Mouse (Mus musculus) liver, postnatal 0 days (tissue): Measurements from ENCODE around the gene Col2a1. TPM values are rescaled to one million over a fixed set of nuclear protein-coding genes. Genes with fewer than 3 reads are reported as not detected.

ENCODE experiments used
- ATAC-seq: fragments of 200-750 bp; cut with Nextera tagmentation; 2 replicates; pipeline ENCODE4 v1.8.0; 2017; ENCODE audit warnings: mild to moderate bottlenecking, moderate library complexity
- DNase-seq: peaks from one replicate; pipeline ENCODE4 v3.0.0-alpha.2; 2016
- H3K27ac ChIP-seq: fragments of 300-500 bp; sonication (generic); 2 replicates; pipeline ENCODE4 v1.5.1; 2014; ENCODE audit warnings: antibody characterized with exemption, moderate library complexity, mild to moderate bottlenecking, low read depth
- H3K27me3 ChIP-seq: fragments of 300-500 bp; sonication (generic); 2 replicates; pipeline ENCODE4 v1.6.1; 2014; ENCODE audit warnings: low read length, control low read depth, mixed read lengths; ENCODE audit not compliant: insufficient read depth
- H3K36me3 ChIP-seq: fragments of 300-500 bp; sonication (generic); replicated peaks from 2 replicates; pipeline ENCODE4 v1.6.1; 2014; ENCODE audit warnings: mild to moderate bottlenecking, control low read depth, low read length, moderate library complexity, mixed read lengths; ENCODE audit not compliant: insufficient read depth
- H3K4me1 ChIP-seq: fragments of 300-500 bp; sonication (generic); 2 replicates; pipeline ENCODE4 v1.6.1; 2014; ENCODE audit warnings: antibody characterized with exemption, mild to moderate bottlenecking, control low read depth; ENCODE audit not compliant: insufficient read depth
- H3K4me2 ChIP-seq: fragments of 300-500 bp; sonication (generic); 2 replicates; pipeline ENCODE4 v1.6.1; 2014; ENCODE audit warnings: low read depth, mild to moderate bottlenecking, low read length, moderate library complexity, mixed read lengths
- H3K4me3 ChIP-seq: fragments of 300-500 bp; sonication (generic); 2 replicates; pipeline ENCODE4 v1.5.1; 2014; ENCODE audit warnings: low read depth, low read length
- H3K9ac ChIP-seq: fragments of 300-500 bp; sonication (generic); replicated peaks from 2 replicates; pipeline ENCODE4 v1.6.1; 2014; ENCODE audit warnings: mild to moderate bottlenecking, moderate library complexity
- H3K9me3 ChIP-seq: fragments of 300-500 bp; sonication (generic); 2 replicates; pipeline ENCODE4 v1.6.1; 2016; ENCODE audit warnings: mild to moderate bottlenecking, control low read depth, low read length, mixed read lengths
- CTCF ChIP-seq: sonication (generic); IDR thresholded peaks from 2 replicates; pipeline ENCODE4 v1.5.1; 2016; ENCODE audit warnings: antibody characterized with exemption, low read depth
- EP300 ChIP-seq: IDR thresholded peaks from 2 replicates; pipeline ENCODE4 v1.6.1; 2016; ENCODE audit warnings: antibody characterized with exemption, low read depth, mild to moderate bottlenecking
- WGBS: fragments of 180-500 bp; shearing (Covaris S2); extraction: QIAGEN DNeasy Blood & Tissue Kit; methylation state at CpG from one replicate; pipeline ENCODE4 v1.1.7; 2014; ENCODE audit not compliant: insufficient replicate concordance; 5-methylcytosine and 5-hydroxymethylcytosine counted together
- polyA plus RNA-seq: library from polyadenylated mRNA; unstranded; fragments of >200 nt; fragmentation: Nextera tagmentation; extraction: Ambion mirVana; gene quantifications from 2 replicates; pipeline ENCODE4 v1.2.1, GENCODE M21; 2015

Gene Col2a1
- polyA plus RNA-seq, 1 experiment from 2014 or later: 0.12 TPM

GRCm38 (mm10) chr15:97940088-97940487 lies 64.4 kb downstream of the Col2a1 start:
- 71% methylated on average over 2 of the region's 2 CpGs for WGBS
- no peak for TF ChIP-seq EP300
- no peak for TF ChIP-seq CTCF
- no peak for ATAC-seq
- Histone ChIP-seq H3K4me1 (no peaks in the 10 kb centered on the region), H3K9me3 (no peaks in the 10 kb centered on the region), H3K9ac (no peak overlapping the region), H3K27ac (no peak overlapping the region), H3K36me3 (no peaks in the 10 kb centered on the region), H3K27me3 (no peaks in the 10 kb centered on the region), H3K4me3 (no peak overlapping the region), H3K4me2 (no peak overlapping the region)
- no peak for DNase-seq

- DNase-seq: no peak
- no peaks in the 10 kb centered on the region for H3K9me3 ChIP-seq
- no peak overlapping the region for H3K9ac ChIP-seq
- TF ChIP-seq CTCF: no peak
- TF ChIP-seq EP300: no peak
- no peak overlapping the region for H3K27ac ChIP-seq
- no peak for ATAC-seq
- no peak overlapping the region for H3K4me3 ChIP-seq
- H3K27me3 ChIP-seq: no peaks in the 10 kb centered on the region
- no peak overlapping the region for H3K4me2 ChIP-seq
- no peaks in the 10 kb centered on the region for H3K4me1 ChIP-seq
- no peaks in the 10 kb centered on the region for H3K36me3 ChIP-seq
- WGBS: 68% methylated on average over 6 of the region's 6 CpGs
Observed at GRCm38 (mm10) chr15:97938580-97938979, 65.9 kb downstream of the Col2a1 start.

GRCm38 (mm10) chr15:97932441-97932840 lies 72.1 kb downstream of the Col2a1 start:
- H3K27me3 ChIP-seq: no peaks in the 10 kb centered on the region
- no peak overlapping the region for H3K4me2 ChIP-seq
- no peak overlapping the region for H3K27ac ChIP-seq
- H3K9me3 ChIP-seq: no peaks in the 10 kb centered on the region
- H3K4me3 ChIP-seq: no peak overlapping the region
- TF ChIP-seq EP300 (no peak), CTCF (no peak)
- WGBS: 76% methylated on average over 12 of the region's 12 CpGs
- ATAC-seq (no peak), DNase-seq (no peak)
- H3K4me1 ChIP-seq: peaks cover 4% of the 10 kb centered on the region; the same call in 1 of the 2 replicates
- H3K36me3 ChIP-seq: no peaks in the 10 kb centered on the region
- H3K9ac ChIP-seq: no peak overlapping the region

GRCm38 (mm10) chr15:97929259-97929824 lies 75.2 kb downstream of the Col2a1 start:
- no peak overlapping the region for H3K9ac ChIP-seq
- WGBS: 51% methylated on average over 13 of the region's 13 CpGs
- no peaks in the 10 kb centered on the region for H3K27me3 ChIP-seq
- DNase-seq (no peak), ATAC-seq (no peak)
- H3K27ac ChIP-seq: no peak overlapping the region
- no peak overlapping the region for H3K4me2 ChIP-seq
- H3K4me1 ChIP-seq: peaks cover 4% of the 10 kb centered on the region; the same call in 1 of the 2 replicates
- no peaks in the 10 kb centered on the region for H3K36me3 ChIP-seq
- no peak for TF ChIP-seq EP300
- no peak for TF ChIP-seq CTCF
- H3K9me3 ChIP-seq: no peaks in the 10 kb centered on the region
- no peak overlapping the region for H3K4me3 ChIP-seq

- Histone ChIP-seq H3K27ac (no peak overlapping the region), H3K36me3 (no peaks in the 10 kb centered on the region), H3K4me1 (peaks cover 4% of the 10 kb centered on the region; the same call in 1 of the 2 replicates), H3K27me3 (no peaks in the 10 kb centered on the region), H3K4me3 (no peak overlapping the region), H3K9ac (no peak overlapping the region), H3K9me3 (no peaks in the 10 kb centered on the region), H3K4me2 (no peak overlapping the region)
- TF ChIP-seq EP300 (no peak), CTCF (no peak)
- DNase-seq: no peak
- 42% methylated on average over 6 of the region's 6 CpGs for WGBS
- ATAC-seq: no peak
Observed at GRCm38 (mm10) chr15:97927821-97928220, 76.7 kb downstream of the Col2a1 start.

GRCm38 (mm10) chr15:97927018-97927417 lies 77.5 kb downstream of the Col2a1 start:
- Histone ChIP-seq H3K36me3 (no peaks in the 10 kb centered on the region), H3K4me1 (peaks cover 4% of the 10 kb centered on the region; the same call in 1 of the 2 replicates), H3K9me3 (no peaks in the 10 kb centered on the region), H3K27me3 (no peaks in the 10 kb centered on the region), H3K27ac (no peak overlapping the region), H3K4me3 (no peak overlapping the region), H3K4me2 (no peak overlapping the region), H3K9ac (no peak overlapping the region)
- DNase-seq (no peak), ATAC-seq (no peak)
- WGBS: 58% methylated on average over 4 of the region's 4 CpGs
- TF ChIP-seq CTCF (no peak), EP300 (no peak)

Other genes starting within 250 kb of the Col2a1 start
- gene Rapgef3, start 236.7 kb downstream of the Col2a1 start, polyA plus RNA-seq: 1.5 and 1.9 TPM in 2 replicates
- 59.0 and 61.1 TPM in 2 replicates for gene Slc48a1, start 226.2 kb downstream of the Col2a1 start, polyA plus RNA-seq
- gene Hdac7, start 160.2 kb downstream of the Col2a1 start, polyA plus RNA-seq: 5.3 TPM in 2 replicates
- gene Vdr, start 94.1 kb downstream of the Col2a1 start, polyA plus RNA-seq: 0.07 and 0.25 TPM in 2 replicates
- gene Tmem106c, start 40.5 kb downstream of the Col2a1 start, polyA plus RNA-seq: 16.1 and 16.4 TPM in 2 replicates
- gene Pfkm, start 87.9 kb upstream of the Col2a1 start, polyA plus RNA-seq: 9.1 and 9.2 TPM in 2 replicates
- 4.7 and 6.7 TPM in 2 replicates for gene Senp1, start 89.0 kb upstream of the Col2a1 start, polyA plus RNA-seq
- gene Asb8, start 160.9 kb upstream of the Col2a1 start, polyA plus RNA-seq: 23.6 and 24.1 TPM in 2 replicates
- not detected in 2 replicates for gene Ccdc184, start 162.5 kb upstream of the Col2a1 start, polyA plus RNA-seq
- gene Olfr288, start 190.8 kb upstream of the Col2a1 start, polyA plus RNA-seq: not detected in 2 replicates
- gene Gm44579, start 216.3 kb upstream of the Col2a1 start, polyA plus RNA-seq: not detected in 2 replicates
- not detected in 2 replicates for gene Olfr287, start 216.4 kb upstream of the Col2a1 start, polyA plus RNA-seq
- not detected in 2 replicates for gene Olfr286, start 229.8 kb upstream of the Col2a1 start, polyA plus RNA-seq